Mouse (Mus musculus) testis, adult 2 months (tissue): Measurements from ENCODE around the gene Vmp1. TPM values are rescaled to one million over a fixed set of nuclear protein-coding genes. Genes with fewer than 3 reads are reported as not detected.

Experiments used
- H3K27ac ChIP-seq: fragments of 200-500 bp; 2 replicates; pipeline ENCODE4 v1.5.1; 2012; ENCODE audit warnings: low read depth, low read length; ENCODE audit not compliant: control insufficient read depth, insufficient read depth
- H3K27me3 ChIP-seq: fragments of 200-500 bp; 2 replicates; pipeline ENCODE4 v1.6.1; 2012; ENCODE audit warnings: mild to moderate bottlenecking, low read length, moderate library complexity; ENCODE audit not compliant: control insufficient read depth, insufficient read depth
- H3K36me3 ChIP-seq: fragments of 200-500 bp; 2 replicates; pipeline ENCODE4 v1.6.1; 2012; ENCODE audit warnings: mild to moderate bottlenecking, low read length; ENCODE audit not compliant: control insufficient read depth, insufficient read depth
- H3K4me1 ChIP-seq: fragments of 200-500 bp; 2 replicates; pipeline ENCODE4 v1.6.1; 2012; ENCODE audit warnings: low read length; ENCODE audit not compliant: control insufficient read depth, insufficient read depth
- H3K4me3 ChIP-seq: fragments of 200-500 bp; 2 replicates; pipeline ENCODE4 v1.5.1; 2012; ENCODE audit warnings: low read depth, mild to moderate bottlenecking, low read length, moderate library complexity, mixed read lengths; ENCODE audit not compliant: control insufficient read depth
- CTCF ChIP-seq: fragments of 200-500 bp; IDR thresholded peaks from 2 replicates; pipeline ENCODE4 v1.5.1; 2012; ENCODE audit warnings: low read depth, mild to moderate bottlenecking, inconsistent platforms, low read length, moderate library complexity; ENCODE audit not compliant: control insufficient read depth, insufficient read depth, insufficient replicate concordance
- POLR2A ChIP-seq: fragments of 200-500 bp; IDR thresholded peaks from 2 replicates; pipeline ENCODE4 v1.6.1; 2012; ENCODE audit warnings: low read depth, mild to moderate bottlenecking, inconsistent platforms, low read length, moderate library complexity; ENCODE audit not compliant: control insufficient read depth
- polyA plus RNA-seq: library from polyadenylated mRNA; depleted of rRNA; stranded (reverse); fragments of >200 nt; gene quantifications from 2 replicates; pipeline ENCODE4 v1.2.3, GENCODE M21; 2012

Gene Vmp1
- polyA plus RNA-seq, 1 experiment: 19.0 TPM

DNA sequence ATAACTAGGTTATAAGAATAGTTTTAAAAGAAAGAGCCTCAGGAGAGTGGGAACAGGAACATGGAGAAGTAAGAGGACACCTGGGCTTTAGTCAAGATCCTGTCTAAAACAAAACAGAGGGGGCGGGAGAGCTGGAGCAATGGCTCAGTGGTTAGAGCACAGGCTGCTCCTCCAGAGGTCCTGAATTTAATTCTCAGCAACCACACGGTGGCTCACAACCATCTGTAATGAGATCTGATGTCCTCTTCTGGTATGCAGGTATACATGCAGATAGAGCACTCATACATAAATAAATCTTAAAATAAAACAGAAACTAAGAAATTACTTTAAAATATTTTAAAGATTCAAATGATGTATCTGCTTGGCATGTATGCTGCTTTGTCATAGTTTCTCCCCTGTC lies 111.0 kb downstream of the Vmp1 start:
- no peaks in the 10 kb centered on the region for H3K36me3 ChIP-seq
- H3K4me1 ChIP-seq: no peaks in the 10 kb centered on the region
- H3K4me3 ChIP-seq: no peak overlapping the region
- no peak for TF ChIP-seq CTCF
- no peak for TF ChIP-seq POLR2A
- no peaks in the 10 kb centered on the region for H3K27me3 ChIP-seq
- H3K27ac ChIP-seq: no peak overlapping the region

DNA sequence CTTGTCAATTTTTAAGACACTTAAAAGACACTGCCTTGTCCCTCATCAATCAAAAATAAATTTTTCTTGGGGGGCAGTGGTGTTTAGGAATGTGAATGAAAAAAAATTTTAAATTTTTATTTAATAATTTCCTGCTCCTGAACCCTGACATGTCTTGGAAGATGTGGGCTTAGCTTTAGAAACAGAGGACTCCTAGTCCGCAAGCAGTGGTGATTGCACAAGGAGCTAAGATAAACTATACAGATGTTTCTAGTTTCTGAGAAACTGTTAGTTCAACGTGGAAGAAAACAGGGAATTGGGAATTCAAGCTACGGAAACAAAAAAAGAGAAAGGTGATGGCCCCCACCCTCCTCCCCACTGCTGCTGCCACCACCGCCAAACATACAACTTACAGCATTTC lies 111.8 kb downstream of the Vmp1 start:
- TF ChIP-seq POLR2A (no peak), CTCF (no peak)
- no peak overlapping the region for H3K27ac ChIP-seq
- H3K4me3 ChIP-seq: no peak overlapping the region
- no peaks in the 10 kb centered on the region for H3K27me3 ChIP-seq
- no peaks in the 10 kb centered on the region for H3K4me1 ChIP-seq
- H3K36me3 ChIP-seq: no peaks in the 10 kb centered on the region

DNA sequence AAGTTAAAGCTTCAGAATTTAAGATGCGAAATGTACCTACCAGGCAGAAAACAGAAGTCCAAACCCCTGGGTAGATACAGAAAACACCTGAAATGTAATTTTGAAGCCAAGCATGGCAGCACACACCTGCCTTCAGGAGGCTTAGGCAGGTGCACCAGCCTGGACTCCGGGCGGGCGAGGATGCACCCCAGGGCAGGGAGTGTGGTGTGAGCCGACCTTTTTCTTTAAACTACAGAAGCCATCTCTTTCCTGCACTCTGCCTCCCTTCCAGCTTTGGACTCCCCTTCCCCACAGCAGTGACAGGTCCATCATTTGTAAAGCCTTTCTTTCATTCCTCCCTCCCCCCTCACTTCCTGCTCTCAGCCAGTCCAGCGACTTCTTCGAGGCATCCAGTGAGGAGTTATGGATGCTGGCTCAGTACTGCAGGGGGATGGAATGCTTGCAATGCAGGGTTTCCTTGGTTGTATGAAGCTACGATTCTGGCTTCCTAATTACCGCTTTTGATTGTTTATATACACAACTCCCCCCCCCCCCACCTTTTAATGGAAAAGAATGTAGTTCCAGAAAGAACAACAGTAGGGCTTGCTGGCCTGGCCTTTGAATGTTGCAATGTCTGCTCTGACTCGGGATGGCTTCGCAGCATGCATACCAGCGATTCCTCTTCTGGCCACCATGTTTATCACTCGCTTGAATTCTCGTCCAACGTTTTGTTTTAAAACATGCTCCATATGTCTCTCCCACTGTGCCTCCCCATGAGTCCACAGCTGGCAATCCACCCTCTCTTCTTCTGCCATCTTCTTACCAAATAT lies 112.4 kb downstream of the Vmp1 start:
- Histone ChIP-seq H3K4me1 (no peaks in the 10 kb centered on the region), H3K27ac (no peak overlapping the region), H3K4me3 (no peak overlapping the region), H3K36me3 (peaks cover 1% of the 10 kb centered on the region), H3K27me3 (no peaks in the 10 kb centered on the region)
- no peak for TF ChIP-seq CTCF
- no peak for TF ChIP-seq POLR2A

DNA sequence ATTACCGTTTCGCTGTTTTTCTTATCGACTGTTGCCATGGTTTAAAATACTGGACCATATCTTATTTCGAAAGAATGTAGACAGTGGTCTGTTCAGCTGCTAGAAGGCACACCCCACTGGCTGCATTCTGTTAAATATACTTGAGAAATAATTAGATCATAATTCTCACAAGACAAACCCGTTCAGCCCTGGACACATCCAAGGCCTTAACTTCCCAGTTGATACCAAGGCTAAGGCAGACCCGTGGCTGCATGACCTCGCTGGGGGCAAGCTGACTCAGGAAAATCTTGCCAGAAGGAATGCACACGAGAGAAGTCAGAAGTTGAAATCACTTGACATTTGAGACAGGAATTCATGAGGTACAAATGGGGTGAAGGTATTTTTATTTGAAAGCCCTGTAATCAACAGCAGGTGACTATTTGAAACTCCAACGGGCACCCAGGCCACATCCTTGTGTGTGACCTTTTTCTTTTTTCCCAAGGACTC lies 113.3 kb downstream of the Vmp1 start:
- no peak overlapping the region for H3K4me3 ChIP-seq

DNA sequence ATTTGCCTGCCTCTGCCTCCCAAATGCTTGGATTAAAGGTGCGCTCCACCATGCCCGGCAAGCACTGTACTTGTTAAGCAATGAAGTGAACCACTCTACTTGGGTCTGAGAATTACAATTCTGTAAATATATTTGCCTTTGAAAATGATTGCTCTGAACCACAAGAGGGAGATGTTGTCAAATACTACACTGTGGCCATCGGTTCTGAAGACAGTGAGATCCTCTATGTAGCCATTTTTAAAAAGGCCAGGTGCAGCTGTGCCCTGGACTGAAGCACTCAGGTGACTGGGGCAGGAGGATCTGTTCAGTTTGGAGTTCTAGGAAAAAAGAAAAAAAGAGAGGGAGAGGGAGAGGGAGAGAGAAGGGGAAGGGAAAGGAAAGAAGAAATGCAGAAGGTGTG lies 115.2 kb downstream of the Vmp1 start:
- no peaks in the 10 kb centered on the region for H3K27me3 ChIP-seq

More for the DNA sequence above, 113.3 kb downstream of the Vmp1 start:
- TF ChIP-seq CTCF: no peak
- TF ChIP-seq POLR2A: no peak
- Histone ChIP-seq H3K4me1 (no peaks in the 10 kb centered on the region), H3K36me3 (peaks cover 1% of the 10 kb centered on the region), H3K27me3 (no peaks in the 10 kb centered on the region), H3K27ac (no peak overlapping the region)

DNA sequence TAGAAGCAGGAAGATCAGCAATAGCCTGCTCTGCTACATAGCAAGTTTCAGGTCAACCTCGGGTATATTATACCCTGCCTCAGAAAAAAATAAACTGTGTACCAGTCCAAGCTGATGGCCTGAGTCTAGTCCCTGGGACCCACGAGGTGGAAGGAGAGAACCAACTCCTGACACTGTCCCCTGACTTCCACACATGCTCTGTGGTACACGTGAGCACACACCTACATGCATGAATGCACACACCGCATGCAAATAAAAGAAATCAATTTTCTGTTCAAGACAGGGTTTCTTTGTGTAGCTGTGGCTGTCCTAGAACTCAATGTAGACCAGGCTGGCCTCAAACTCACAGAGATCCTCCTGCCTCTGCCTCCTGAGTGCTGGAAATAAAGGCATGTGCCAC lies 125.4 kb downstream of the Vmp1 start:
- peaks cover 3% of the 10 kb centered on the region for H3K36me3 ChIP-seq
- no peak for TF ChIP-seq CTCF
- no peak for TF ChIP-seq POLR2A
- H3K4me3 ChIP-seq: no peak overlapping the region
- H3K27me3 ChIP-seq: no peaks in the 10 kb centered on the region
- no peaks in the 10 kb centered on the region for H3K4me1 ChIP-seq
- H3K27ac ChIP-seq: no peak overlapping the region

More for the DNA sequence above, 115.2 kb downstream of the Vmp1 start:
- H3K4me1 ChIP-seq: no peaks in the 10 kb centered on the region
- H3K36me3 ChIP-seq: peaks cover 1% of the 10 kb centered on the region
- H3K4me3 ChIP-seq: no peak overlapping the region
- no peak for TF ChIP-seq POLR2A
- TF ChIP-seq CTCF: no peak
- no peak overlapping the region for H3K27ac ChIP-seq

DNA sequence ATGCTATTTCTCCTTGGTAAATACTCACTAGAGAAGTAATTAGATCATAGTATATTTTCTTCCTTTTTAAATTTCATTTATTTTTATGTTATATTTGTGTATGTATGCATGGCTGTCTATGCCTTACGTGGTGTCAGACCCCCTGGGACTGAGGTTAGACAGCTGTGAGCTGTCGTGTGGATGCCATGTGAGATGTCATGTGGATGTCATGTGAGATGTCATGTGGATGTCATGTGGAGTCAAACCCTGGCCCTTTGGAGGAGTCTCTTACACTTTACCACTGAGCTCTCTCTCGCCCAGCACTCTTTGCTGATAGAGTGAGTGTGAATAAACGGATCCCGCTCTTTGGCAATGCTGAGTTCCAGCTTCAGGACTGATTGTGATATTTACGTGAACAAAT lies 130.1 kb downstream of the Vmp1 start:
- no peak for TF ChIP-seq POLR2A
- no peak for TF ChIP-seq CTCF
- Histone ChIP-seq H3K27me3 (no peaks in the 10 kb centered on the region), H3K4me1 (no peaks in the 10 kb centered on the region), H3K36me3 (peaks cover 4% of the 10 kb centered on the region), H3K27ac (no peak overlapping the region), H3K4me3 (no peak overlapping the region)

DNA sequence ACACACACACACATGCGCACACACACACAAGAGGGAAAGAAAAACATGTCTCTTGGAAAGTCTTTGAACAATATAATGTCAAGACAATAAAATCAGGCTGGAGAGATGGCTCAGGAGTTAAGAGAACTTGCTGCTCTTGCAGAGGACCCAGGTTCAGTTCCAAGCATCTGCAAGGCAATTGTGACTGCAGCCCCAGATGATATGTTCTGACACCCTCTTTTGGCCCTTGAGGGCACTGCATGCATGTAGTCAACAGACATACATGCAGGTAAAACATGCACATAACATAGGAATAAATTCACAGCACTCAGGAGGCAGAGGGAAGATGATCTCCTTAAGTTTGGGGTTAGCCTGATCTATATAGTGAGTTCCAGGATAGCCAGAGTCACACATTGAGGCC lies 136.2 kb downstream of the Vmp1 start:
- TF ChIP-seq CTCF (no peak), POLR2A (no peak)
- Histone ChIP-seq H3K4me1 (peaks cover 7% of the 10 kb centered on the region), H3K27ac (no peak overlapping the region), H3K27me3 (no peaks in the 10 kb centered on the region), H3K4me3 (no peak overlapping the region), H3K36me3 (peaks cover 2% of the 10 kb centered on the region; the same call in 1 of the 2 replicates)
